Mouse (Mus musculus) frontal cortex, adult 2 months (tissue): ENCODE results near the gene Lrrc75a. TPM values are rescaled to one million over a fixed set of nuclear protein-coding genes. Genes with fewer than 3 reads are reported as not detected.
A peak's percentile ranks its signal among the peaks of the same experiment; 100 is the strongest.

ENCODE experiments used
- DNase-seq, 2 experiments: peaks; one replicate each; pipeline ENCODE4 v3.0.0; 2022; ENCODE audit warnings: low spot score in 1 of 2; ENCODE audit errors: extremely low spot score in 1 of 2
- polyA plus RNA-seq: library from polyadenylated mRNA; depleted of rRNA; stranded (reverse); fragments of >200 nt; gene quantifications from 2 replicates; pipeline ENCODE4 v1.2.3, GENCODE M21; 2012

Lrrc75a gene
- polyA plus RNA-seq, 1 experiment = 19.9 TPM

DNA sequence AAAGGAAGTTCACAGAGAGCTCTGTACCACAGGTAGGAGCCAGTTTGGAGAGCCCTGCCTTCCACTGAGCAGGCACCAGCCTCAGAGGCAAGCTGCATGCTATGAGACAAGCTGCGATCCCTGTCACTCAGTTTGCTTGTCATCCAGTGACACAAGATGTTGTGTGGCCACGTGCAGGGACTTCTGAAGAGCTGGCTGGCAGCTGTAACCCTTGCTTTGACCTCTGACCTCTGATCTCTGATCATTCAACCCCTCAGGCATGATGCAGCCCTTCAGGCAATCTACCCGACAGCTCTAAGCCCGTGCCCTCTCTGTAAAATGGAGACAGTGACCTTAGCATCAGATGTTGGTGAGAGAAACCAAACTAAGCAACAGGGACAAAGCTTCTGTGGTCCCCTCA, 25.5 kb downstream of the Lrrc75a start:
- no peak for DNase-seq

DNA sequence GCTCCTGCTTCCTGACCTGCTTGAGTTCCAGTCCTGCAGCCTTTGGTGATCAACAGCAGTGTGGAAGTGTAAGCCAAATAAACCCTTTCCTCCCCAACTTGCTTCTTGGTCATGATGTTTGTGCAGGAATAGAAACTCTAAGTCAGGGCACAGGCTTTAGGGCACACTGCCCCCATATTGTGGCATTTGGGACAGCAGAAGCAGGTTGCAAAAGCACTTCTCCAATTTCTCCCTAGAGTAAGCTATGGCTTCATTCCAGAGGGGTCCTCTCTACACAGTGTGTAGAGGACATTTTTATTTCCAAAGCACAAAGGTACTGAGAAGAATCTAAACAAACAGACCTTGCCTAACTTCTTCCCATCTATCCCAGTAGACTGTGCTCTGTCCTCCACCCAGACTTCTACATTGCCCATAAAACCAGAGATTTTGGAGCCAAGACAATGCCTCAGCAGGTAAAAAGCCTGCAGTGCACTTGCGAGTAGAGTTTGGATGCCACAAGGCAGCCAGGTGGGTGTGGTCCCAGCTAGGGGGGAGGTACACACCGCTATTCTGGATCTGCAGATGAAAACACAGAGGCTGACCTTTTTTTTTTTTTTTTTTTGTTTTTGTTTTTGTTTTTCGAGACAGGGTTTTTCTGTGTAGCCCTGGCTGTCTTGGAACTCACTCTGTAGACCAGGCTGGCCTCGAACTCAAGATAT, 26.6 kb downstream of the Lrrc75a start:
- no peak for DNase-seq

DNA sequence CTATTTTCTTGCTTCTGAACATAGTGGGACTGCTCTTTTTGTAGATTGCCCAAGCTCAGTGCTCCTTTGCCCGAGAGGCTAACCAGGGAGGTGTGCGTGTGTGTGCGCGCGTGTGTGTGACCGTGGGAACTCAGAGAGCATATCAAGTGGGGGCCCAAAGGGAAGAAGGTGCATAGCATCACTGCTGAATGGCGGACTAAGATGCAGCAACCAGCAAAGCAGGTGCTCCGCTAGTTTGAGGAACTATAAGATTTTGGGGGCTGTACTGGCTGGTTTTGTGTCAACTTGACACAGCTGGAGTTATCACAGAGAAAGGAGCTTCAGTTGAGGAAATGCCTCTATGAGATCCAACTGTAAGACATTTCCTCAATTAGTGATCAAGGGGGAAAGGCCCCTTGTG, 27.2 kb downstream of the Lrrc75a start:
- no peak for DNase-seq

DNA sequence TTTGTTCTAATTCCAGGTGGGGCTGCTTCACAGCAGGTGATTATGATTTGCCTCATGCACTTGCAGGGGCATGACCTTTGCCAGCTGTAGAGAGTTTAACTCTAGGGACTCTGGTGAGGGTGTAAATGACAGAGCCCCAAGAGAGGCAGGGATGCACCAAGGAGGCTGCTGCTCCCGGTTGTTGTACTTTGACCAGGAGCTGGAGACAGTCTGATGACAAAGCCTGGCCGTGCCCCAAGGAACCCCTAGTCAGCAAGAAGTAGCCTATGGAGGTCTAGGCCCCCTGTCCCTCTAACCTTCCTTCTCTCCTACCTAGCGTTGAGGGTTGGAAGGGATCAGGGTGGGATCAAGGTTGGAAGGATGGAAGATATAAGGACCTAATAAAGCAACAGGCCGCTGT, 32.9 kb downstream of the Lrrc75a start:
- no peak for DNase-seq

DNA sequence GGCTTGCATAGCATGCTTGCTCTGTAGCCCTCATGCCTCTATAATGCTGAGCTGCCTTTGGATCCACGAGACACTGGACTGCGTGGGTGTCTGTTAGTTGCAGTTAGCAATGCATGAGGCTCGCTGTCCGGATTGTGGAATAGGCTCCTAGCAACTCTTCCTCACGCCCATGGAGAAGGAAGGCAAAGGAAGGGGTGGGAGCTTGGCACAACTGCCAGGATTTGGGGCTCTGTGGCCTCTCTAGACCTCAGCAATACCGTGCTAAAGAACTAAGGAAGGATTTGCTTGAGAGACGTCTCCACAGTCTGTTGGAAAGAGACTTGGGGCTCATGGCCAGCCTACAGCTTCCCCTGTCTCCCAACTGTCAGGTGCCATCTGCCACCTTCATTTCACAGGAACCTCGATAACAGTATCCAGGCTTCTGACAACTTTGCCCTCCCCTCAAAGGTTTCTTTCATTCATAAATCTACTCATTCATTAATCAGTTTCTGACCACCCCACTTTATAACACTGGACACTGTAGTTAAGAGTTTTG, 33.4 kb downstream of the Lrrc75a start:
- DNase-seq = no peak

DNA sequence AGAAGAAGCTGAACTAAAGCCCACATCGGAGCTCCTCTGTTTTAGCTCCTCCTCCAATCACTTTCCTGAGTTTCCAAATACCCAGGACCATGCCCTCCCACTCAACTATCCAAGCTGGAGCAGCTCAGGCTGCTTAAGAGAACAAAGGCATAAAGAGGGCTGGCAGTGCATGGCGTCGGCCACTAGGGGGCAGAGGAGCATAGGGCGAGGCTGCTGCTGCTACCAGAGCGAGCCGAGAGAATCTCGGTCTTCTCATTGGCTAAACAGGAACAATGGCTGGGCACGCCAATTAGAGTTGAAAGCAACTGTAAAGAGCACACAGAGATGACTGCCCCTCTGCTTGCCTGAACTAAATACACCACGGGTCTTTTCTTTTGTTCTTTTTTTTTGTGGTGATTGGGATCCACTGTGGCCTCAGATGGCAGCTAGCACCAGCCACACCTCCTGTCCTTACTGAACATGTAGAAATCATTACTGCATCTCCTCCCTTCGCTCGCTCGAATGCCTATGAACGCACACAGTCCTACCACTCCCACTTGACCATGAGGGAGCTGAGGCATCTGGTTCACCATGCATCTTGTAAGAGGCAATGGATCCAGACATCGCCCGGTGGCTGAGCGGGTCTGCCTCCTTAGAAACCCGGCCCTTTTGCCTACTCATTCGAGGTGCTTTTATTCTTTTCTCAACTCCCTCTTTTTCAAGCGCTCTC, 34.5 kb downstream of the Lrrc75a start:
- peak; percentile 88 to 97 for DNase-seq

DNA sequence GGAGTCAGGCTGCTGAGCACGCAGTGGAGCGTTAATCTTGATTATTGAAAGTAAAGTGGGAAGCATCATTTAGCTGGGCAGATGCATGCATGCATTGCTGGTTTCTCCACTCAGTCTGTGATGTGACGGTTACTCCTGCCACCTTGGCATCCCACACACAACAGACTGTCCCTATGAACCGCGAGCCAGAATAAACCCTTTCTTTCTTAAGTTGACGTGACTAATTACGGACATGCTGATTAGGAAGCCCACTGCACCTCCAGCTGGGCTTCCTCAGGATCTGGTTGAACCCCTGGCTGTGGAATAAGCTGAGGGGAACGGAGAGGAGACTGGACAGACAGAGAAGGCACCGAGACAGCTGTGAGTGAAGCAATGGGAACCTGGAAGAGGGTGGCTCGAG, 35.7 kb downstream of the Lrrc75a start:
- no peak for DNase-seq

DNA sequence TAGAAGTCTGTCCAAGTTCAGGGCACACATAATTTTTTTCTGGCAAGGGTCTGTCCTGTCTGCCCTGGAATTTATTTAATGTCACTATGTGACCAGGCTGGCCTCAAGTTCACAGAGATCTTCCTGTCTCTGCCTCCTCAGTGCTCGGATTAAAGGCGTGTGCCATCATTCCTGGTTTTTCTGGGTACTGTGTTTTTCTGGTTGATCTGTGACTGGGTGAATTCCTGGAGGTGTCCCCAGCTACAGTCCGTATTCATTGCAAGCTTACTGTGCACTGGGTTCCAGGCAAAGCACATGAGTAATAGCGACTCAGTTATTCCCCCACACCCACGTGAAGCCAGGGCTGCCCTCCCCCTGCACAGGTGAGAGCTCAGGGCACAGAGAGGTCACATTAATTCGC, 38.0 kb downstream of the Lrrc75a start:
- no peak for DNase-seq

DNA sequence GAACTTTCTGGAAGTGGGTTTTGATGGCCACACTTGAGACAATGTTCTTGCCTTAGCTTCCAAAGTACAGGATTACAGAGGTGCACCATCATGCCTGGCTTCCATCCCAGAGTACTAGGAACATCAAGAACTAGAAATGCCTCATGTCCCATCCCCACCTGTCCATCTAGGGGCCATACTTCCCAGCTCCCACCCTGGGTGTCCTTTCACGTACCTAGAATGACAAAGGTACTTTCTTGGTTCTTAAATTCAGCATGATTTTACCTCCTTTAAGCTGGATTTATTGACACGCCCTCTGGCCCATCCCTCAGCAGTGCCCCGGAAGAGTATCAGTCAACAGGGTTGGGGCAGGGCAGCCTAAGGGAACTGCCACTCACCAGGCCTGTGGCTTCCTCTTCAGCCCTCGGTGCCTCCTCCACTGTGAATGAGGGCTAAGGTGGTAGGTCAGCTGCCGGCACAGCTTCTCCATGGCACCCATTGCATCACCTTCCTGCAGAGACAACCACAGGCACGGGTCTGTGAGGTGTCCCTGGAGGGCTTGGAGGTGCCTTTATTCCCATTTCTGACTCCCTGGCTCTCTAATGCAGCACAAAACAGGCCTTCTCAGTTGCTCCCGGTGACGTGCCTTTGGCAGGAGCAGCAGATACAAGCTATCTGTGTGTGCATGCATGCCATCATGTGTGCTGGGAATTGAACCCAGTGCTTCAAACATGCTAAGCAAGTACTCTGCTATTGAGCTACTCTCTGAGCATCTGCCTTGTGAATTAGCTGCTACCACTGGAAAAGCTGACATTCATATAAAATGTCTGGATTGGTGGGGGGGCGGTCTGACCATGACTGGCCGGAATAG, 39.3 kb downstream of the Lrrc75a start:
- DNase-seq = no peak

DNA sequence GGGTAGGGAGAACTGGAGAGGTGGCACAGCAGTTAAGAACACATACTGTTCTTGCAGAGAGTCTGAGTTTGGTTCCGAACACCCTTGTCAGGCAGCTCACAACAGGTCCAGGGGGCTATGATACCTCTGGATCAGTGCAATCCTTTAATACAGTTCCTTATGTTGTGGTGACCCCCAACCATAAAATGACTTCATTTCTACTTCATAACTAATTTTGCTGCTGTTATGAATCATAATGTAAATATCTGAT, 40.4 kb downstream of the Lrrc75a start:
- DNase-seq = no peak

DNA sequence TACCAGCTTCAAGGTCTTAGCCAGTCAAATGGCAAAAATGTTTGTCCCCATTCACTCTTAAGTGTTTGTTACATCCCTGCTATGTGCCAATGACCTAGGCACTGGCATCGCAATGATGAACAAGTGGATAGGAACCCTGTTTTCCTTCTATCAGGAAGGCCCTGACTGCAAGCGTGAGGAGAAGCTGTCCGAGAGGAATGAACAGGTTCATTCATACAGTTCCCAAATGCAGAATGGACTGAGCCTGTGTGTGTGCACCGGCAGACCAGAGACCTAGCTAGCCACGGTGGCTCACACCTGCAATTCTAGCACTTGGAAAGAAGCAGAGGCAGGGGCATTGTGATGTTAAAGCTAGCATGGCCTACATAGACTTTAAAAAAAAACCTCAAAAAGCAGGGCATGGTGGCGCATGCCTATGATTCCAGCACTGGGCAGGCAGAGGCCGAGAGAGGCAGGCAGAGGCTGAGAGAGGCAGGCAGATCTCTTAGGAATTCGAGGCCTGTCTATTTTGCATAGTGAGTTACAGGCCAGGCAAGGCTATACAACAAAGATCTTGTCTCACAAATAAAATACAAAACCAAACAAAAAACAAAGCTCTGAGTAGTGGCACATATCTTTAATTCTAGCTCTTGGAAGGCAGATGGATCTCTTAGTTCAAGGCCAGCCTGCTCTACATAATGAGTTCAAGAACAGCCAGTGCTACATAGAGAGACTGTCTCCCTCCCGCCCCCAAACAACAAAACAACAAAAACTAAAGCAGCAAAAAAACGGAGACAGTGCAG, 41.0 kb downstream of the Lrrc75a start:
- no peak for DNase-seq

DNA sequence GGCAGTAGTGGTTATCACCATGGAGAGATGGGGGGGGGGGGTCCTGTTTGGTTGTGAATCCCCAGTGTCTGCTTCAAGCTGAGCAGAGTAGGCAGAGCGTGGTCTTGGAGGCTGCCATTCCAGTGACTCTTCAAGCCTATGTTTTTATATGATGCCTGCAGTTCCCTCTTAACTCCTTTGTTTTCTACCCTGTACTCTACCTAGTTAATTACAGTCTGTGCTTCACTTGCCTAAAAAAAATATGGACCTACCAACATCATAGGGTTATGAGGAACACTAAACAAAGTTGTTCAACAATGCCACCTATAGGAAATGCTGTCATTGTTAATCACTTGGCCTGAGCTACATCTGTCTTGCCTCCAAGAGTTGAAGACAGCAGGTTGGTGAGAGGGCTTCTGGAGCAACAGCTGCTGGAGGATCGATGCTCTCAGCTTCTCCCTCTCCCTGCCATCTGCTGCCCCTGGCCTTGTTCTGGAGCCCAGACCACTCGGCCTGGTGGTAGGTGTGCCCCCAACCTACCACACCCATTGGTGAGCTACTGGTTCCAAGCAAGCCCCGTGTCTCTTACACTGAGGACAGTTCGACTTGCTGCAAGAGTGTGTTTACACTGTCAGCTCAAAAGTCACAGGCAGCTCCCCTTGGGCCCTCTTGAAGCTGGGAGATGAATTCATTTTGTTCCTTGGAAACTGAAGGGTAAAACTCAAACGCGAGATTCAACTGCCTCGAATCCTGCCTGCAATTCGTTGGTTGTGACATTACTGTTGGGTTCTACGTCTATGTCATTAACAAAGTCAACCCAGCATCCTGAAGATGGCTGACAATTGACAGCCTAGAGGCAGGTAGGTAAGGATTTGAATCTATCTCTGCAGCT, 41.8 kb downstream of the Lrrc75a start:
- no peak for DNase-seq

DNA sequence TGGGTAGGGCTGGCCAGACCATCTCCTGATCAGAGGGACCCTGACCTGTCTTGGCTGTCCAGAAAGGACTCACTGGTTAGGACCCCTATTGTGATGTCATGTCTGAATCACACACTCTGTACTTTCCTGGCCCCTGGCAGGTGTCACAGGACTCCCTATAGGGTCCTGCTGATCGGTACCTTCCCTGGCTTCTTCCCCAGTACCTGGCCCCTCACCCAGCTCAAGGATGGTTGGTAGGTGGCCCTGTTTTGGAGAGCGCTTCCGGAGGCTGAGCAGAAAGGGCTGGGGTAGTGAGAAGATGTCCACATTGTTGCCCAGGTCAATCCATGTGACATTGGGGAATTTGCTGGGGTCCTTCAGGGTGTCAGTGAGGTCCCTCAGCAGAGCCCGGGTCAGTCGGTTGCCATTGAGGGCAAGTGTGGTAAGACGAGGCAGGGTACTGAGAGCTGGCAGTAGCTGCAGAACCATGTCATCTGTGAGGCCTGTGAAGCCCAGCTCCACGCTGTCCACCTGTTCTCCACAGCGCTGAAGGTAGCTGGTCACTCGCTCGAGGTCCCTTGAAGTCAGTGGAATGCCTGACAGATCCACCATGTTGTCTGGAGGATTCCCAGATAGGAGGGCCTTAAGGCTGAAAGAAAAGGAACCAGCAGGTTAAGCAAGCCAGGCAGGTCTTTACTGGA, 42.6 kb downstream of the Lrrc75a start:
- no peak for DNase-seq

DNA sequence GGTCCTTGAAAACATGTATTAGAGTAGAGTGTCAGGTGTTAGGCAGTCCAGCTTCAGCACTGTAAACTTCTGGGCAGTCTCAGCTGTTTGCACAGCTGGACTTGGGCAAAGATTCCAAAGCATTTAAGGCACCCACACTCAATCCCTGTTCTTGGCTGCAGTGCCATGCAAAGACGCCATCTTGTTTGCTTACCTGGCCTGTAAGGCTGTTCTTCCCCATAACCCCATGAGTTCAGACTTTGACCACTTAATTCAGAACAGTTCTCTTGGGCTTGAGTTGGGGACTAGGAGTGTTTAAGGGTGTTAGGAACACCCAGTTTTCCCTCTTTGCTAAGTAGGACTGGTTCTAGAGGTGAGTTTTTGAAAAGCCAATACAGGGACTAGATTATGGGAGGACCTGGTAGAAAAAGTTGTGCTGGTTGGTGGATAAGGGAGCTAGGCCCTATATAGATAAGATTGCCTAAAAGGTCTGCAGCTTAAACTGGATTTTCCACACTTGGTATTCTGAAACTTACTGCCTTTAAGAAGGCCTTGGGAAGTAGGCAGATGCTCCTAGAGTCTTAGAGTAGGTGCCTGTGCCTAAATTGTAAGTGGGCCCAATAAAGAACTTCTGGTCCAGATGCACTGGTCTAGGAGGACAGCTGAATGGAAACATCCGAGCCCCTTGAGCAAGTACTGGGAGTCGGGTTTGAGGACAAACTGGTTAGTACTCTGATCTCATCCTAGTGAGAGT, 43.3 kb downstream of the Lrrc75a start:
- no peak for DNase-seq

DNA sequence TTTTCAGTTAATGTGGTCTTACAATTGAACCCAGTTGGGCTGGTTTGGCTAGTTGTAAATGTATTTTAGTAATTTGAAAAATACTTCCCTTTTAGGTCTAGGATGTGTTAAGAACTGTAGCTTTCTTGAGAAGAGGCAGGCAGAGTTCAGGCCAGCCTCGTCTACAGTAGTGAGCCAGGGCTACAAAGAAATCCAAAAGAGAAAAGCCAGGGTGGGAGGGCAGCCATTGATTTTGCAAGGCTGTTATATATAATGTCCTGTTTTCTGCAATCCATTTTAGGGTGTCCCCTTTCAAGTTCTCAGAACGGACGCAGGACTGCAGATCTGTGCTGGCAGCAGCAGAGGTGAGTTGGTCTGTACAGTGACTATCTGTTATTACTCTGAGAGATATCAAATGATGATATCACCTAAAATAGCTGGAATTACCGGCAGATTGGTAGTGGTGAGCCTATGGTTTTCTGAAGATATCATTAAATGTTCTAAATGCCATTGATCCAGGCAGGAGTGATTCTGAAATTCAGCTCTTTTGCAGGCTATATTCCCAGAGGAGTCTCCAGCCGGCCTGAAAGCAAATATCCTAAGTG, 44.1 kb downstream of the Lrrc75a start:
- DNase-seq = no peak

DNA sequence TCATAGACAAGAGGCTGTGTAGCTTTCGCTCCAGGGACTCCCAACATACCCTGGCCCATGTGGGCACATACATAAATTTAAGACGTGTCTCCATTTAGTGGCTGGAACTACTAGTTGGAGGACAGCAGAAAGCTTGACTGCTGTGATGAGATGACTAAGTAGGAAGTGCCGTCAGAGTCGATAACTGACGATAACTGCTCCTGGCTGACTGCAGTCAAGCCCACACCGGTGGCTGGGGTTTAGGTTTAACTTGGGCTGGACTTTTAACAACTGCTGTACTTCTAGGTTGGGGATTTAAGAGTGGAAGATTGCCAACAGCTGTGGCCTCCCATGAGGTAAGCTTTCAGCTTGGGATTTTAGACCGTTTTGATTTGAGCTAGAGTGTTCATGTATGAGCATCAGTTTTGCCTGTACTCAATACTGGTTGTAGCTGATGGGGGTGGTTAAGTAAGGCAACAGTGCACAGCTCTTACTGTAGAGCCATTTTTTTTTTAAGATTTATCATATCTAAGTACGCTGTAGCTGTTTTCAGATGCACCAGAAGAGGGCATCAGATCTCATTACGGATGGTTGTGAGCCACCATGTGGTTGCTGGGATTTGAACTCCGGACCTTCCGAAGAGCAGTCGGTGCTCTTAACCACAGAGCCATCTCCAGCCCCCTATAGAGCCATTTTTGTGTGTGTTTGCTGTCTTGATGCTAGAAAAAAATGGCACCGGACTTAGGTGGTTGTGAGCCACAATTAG, 44.8 kb downstream of the Lrrc75a start:
- DNase-seq = peak in 1 of 2 experiments; percentile 35

DNA sequence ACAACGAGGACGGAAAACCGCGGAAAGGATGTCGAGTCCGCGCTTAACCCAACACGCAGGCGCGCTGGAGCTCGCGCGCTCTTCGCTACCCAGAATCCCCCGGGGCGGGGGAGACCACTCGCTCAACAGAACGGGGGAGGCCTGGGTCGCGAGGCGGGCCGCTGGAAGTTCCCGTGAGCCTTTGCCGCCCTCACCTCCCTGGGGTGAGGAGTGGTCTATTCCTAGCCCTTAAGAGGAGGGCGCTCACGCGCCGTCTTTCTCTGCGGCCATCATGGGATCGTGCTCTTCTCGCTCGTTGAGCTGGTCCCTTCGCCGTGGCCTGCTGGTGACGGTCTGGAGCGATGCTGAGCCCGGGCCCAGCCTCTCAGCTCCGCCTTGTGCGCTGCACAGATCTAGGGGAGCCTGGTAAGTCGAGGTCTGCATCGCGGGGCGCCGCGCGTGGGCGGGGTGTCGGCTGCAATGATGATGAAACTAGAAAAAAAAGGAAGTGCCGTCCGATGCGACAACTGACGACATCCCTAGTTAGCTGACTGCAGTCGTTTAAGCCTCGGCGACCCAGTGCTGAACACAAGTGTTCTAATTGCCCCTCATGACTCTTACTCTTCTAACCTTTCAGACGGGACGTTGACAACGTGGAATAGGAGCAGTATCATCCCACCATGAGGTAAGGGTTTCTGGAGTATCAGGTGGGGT, 45.6 kb downstream of the Lrrc75a start:
- peak; percentile 94 to 98 for DNase-seq
